Mouse (Mus musculus): ENCODE measurements around the gene Ccdc155.

DNA sequence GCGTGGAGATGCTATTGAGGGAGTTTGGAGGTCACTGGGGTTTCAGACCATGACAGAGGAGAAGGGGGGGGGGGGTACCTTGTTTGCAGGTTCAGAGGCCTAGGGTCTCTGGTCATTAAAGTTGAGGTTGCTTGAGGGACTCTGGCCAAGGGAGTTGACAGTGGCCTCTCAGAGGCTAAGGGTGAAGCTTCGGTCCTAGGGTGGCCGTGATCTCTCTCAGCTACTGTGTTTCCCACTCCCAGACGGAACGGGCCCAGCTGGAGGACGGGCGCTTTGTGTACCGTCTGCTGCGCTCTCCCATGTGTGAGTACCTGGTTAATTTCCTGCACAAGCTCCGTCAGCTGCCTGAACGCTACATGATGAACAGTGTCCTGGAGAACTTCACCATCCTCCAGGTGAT is 27.2 kb upstream of the Ccdc155 start:
- TF ChIP-seq GATA1 (IDR thresholded peaks at IDR 0.05; ENCODE audit: borderline replicate concordance, low read length) (no peak), CTCF (IDR thresholded peaks at IDR 0.05; ENCODE audit: low read depth, low read length) (no peak), TAL1 (conservative IDR thresholded peaks at IDR 0.05; ENCODE audit: low read depth, low read length) (no peak), GATA2 (IDR thresholded peaks at IDR 0.05; ENCODE audit: borderline replicate concordance, low read depth, low read length) (no peak)
